Mouse (Mus musculus) forelimb bud, embryonic 11.5 days (tissue): ENCODE measurements around the gene Epb41.

Experiments
- DNase-seq: peaks from one replicate; pipeline ENCODE4 v3.0.0-alpha.2; 2012; ENCODE audit warnings: low read depth, low spot score

Epb41 gene

DNA sequence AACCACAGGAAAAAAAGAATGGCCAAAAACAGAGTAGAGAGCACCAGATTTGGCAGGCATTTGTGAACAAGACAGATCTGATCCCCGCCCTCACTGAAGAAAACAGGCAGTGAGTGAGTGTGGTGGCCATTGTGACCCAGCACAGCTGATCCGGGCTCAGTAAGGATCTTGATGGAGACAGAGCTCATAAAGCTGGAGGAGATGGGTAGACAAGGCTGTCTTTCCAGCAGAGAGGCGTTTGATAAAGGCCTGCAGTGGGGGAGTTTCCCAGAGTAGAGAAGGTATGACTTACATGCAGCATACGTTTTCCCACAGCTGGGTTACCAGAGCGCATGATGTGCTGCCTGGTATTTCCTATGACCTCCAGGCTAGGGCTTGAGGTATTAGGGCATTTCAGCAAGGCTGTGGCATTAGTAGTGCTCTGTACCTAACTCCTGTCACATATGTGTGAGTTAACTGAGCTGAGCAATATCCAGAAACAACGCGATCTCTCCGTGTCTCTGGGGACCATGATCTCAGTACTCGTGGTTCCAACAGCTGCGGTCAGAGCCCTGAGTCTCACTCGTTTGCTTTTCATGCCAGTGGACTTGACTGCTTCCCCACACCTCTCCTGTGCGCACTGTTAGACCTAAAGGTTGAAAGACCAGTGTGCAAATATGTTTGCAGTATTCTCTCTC is 176.5 kb downstream of the Epb41 start:
- DNase-seq, result no peak

- no peak for DNase-seq
These were observed 177.3 kb downstream of the Epb41 start for GRCm38 (mm10) chr4:131897787-131898186.

- no peak for DNase-seq
These were observed 178.0 kb downstream of the Epb41 start for GRCm38 (mm10) chr4:131897109-131897508.

DNA sequence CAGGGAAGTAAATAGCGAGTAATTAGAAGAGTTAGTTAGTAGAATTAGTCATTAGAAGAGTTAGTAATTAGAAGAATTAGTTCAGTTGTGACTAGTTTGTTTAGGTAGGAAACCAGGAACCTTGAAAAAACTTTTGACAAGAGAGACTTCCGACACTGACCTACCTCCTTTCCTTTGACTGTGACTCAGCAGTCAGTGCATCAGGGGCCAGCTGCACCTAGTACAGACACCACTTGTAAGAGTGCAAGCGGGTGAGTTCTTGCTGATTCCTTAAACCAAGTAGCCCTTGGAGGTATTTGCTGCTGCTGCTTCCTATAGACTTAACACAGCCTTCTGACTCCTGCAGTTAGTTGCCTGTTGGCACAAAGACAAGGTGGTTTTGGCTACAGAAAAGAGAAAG is 184.4 kb downstream of the Epb41 start:
- no peak for DNase-seq

- no peak for DNase-seq
These were observed 186.6 kb downstream of the Epb41 start for GRCm38 (mm10) chr4:131888564-131888963.

GRCm38 (mm10) chr4:131885376-131885775 is 189.7 kb downstream of the Epb41 start:
- DNase-seq, result no peak

- DNase-seq, result no peak
These were observed 191.6 kb downstream of the Epb41 start for GRCm38 (mm10) chr4:131883571-131883970.

DNA sequence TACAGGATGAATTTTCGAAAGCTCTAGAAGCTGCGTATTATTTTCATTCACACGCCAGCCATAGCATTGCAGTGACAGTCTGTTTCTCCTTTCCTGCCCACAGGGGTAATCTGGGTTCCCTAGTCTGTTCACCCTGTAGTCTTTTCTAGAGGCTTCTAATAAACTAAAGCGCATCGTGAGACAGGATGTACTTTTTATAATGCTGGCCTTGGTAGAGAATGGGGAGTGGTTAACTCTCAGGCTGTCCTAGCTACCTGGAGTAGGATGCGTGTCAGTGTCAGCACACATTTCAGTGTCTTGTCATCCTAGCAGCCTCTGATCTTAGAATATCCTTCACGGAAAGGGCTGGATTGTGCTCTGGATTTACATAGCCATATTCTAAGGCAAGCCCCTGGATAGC is 193.8 kb downstream of the Epb41 start:
- no peak for DNase-seq

- DNase-seq, result no peak
These were observed 195.4 kb downstream of the Epb41 start for GRCm38 (mm10) chr4:131879692-131880091.

GRCm38 (mm10) chr4:131876836-131877235 is 198.3 kb downstream of the Epb41 start:
- DNase-seq, result no peak

DNA sequence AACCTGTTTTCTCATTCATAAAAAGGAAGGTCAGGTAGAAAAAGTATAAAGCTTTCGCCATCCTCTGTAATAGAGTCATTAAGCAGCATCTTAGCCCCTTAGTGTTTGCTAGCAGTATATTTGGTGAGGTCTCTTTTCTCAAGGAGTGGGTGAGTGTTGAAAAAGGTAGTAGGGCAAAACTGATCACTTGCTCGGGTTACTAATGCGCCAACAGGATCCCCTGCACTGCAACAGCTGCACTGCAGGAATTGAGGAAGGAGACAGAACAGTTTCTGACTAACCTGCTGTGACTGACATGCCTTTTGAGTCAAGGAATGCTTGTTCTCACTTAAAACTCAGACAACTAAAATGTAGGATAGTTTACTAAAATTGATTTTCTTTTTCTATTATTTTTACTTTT is 199.9 kb downstream of the Epb41 start:
- DNase-seq, result no peak

GRCm38 (mm10) chr4:131874567-131874966 is 200.6 kb downstream of the Epb41 start:
- no peak for DNase-seq

DNA sequence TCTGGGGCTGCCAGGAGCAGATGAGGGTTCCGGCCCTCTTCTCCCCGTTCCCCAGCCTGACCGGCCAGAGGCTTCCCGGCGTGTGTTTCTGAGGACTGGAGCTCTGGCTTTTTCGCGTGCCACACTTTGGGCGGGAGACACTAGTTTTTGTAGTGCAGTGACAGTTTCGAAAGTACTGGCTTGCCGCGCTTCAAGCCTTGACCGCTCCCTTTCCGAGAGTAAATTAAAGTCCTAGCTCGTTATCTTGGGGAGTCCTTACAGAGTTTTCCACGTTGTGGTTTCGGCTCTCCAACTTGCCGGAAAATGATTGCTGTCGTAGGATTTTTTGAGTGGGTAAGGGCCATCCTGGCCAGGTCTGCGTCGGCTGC is 201.0 kb downstream of the Epb41 start:
- DNase-seq, result no peak
